Mouse (Mus musculus): ENCODE data around the gene Dynll1. TPM values are rescaled to one million over a fixed set of nuclear protein-coding genes. Genes with fewer than 3 reads are reported as not detected.

Dynll1 gene
- polyA plus RNA-seq, 1 experiment: 416 TPM

- H3K27me3 ChIP-seq (ENCODE audit: control insufficient read depth, insufficient read depth, low read length): no peaks in the 10 kb centered on the region
- DNase-seq: peak in 1 of 2 experiments; percentile 44
- H3K4me1 ChIP-seq (ENCODE audit: control insufficient read depth, insufficient read depth, low read length): peaks cover 7% of the 10 kb centered on the region; the same call in 1 of the 2 replicates
- no peak for TF ChIP-seq POLR2A (IDR thresholded peaks at IDR 0.05; ENCODE audit: borderline replicate concordance, insufficient read depth, low read length)
- TF ChIP-seq CTCF (IDR thresholded peaks at IDR 0.05; ENCODE audit: borderline replicate concordance, insufficient read depth, low read depth, low read length): no peak
- WGBS: under 1% methylated on average over 71 of the region's 77 CpGs
- peak overlapping the region; percentile 85 for H3K27ac ChIP-seq (ENCODE audit: insufficient read depth, low read length)
- peak overlapping the region; percentile 88 for H3K4me3 ChIP-seq (replicated peaks; ENCODE audit: insufficient read depth, low read depth, low read length)
Observed at GRCm38 (mm10) chr5:115271931-115272811, 28.6 kb downstream of the Dynll1 start.

- H3K4me1 ChIP-seq (ENCODE audit: control insufficient read depth, insufficient read depth, low read length): peaks cover 7% of the 10 kb centered on the region; the same call in 1 of the 2 replicates
- H3K27me3 ChIP-seq (ENCODE audit: control insufficient read depth, insufficient read depth, low read length): no peaks in the 10 kb centered on the region
- TF ChIP-seq CTCF (IDR thresholded peaks at IDR 0.05; ENCODE audit: borderline replicate concordance, insufficient read depth, low read depth, low read length): no peak
- TF ChIP-seq POLR2A (IDR thresholded peaks at IDR 0.05; ENCODE audit: borderline replicate concordance, insufficient read depth, low read length): no peak
- 84% methylated on average over 1 of the region's 1 CpGs for WGBS
- no peak overlapping the region for H3K4me3 ChIP-seq (replicated peaks; ENCODE audit: insufficient read depth, low read depth, low read length)
- H3K27ac ChIP-seq (ENCODE audit: insufficient read depth, low read length): no peak overlapping the region
- no peak for DNase-seq
Observed at GRCm38 (mm10) chr5:115269969-115270368, 30.8 kb downstream of the Dynll1 start.

GRCm38 (mm10) chr5:115268266-115268665, 32.5 kb downstream of the Dynll1 start:
- peaks cover 10% of the 10 kb centered on the region; the same call in 1 of the 2 replicates for H3K4me1 ChIP-seq (ENCODE audit: control insufficient read depth, insufficient read depth, low read length)
- 43% methylated on average over 3 of the region's 3 CpGs for WGBS
- TF ChIP-seq POLR2A (IDR thresholded peaks at IDR 0.05; ENCODE audit: borderline replicate concordance, insufficient read depth, low read length): no peak
- no peak for TF ChIP-seq CTCF (IDR thresholded peaks at IDR 0.05; ENCODE audit: borderline replicate concordance, insufficient read depth, low read depth, low read length)
- H3K27me3 ChIP-seq (ENCODE audit: control insufficient read depth, insufficient read depth, low read length): no peaks in the 10 kb centered on the region
- no peak for DNase-seq
- H3K27ac ChIP-seq (ENCODE audit: insufficient read depth, low read length): no peak overlapping the region
- no peak overlapping the region for H3K4me3 ChIP-seq (replicated peaks; ENCODE audit: insufficient read depth, low read depth, low read length)

- Histone ChIP-seq H3K4me3 (replicated peaks; ENCODE audit: insufficient read depth, low read depth, low read length) (no peak overlapping the region), H3K27ac (ENCODE audit: insufficient read depth, low read length) (no peak overlapping the region), H3K4me1 (ENCODE audit: control insufficient read depth, insufficient read depth, low read length) (peaks cover 10% of the 10 kb centered on the region; the same call in 1 of the 2 replicates), H3K27me3 (ENCODE audit: control insufficient read depth, insufficient read depth, low read length) (no peaks in the 10 kb centered on the region)
- no peak for TF ChIP-seq CTCF (IDR thresholded peaks at IDR 0.05; ENCODE audit: borderline replicate concordance, insufficient read depth, low read depth, low read length)
- no peak for DNase-seq
- 45% methylated on average over 3 of the region's 3 CpGs for WGBS
Observed at GRCm38 (mm10) chr5:115267469-115268045, 33.2 kb downstream of the Dynll1 start.

GRCm38 (mm10) chr5:115266787-115267468, 33.9 kb downstream of the Dynll1 start:
- no peak overlapping the region for H3K4me3 ChIP-seq (replicated peaks; ENCODE audit: insufficient read depth, low read depth, low read length)
- TF ChIP-seq POLR2A (IDR thresholded peaks at IDR 0.05; ENCODE audit: borderline replicate concordance, insufficient read depth, low read length) (no peak), CTCF (IDR thresholded peaks at IDR 0.05; ENCODE audit: borderline replicate concordance, insufficient read depth, low read depth, low read length) (no peak)
- no peak overlapping the region for H3K27ac ChIP-seq (ENCODE audit: insufficient read depth, low read length)
- H3K4me1 ChIP-seq (ENCODE audit: control insufficient read depth, insufficient read depth, low read length): peaks cover 10% of the 10 kb centered on the region; the same call in 1 of the 2 replicates
- H3K27me3 ChIP-seq (ENCODE audit: control insufficient read depth, insufficient read depth, low read length): no peaks in the 10 kb centered on the region
- DNase-seq: no peak
- 48% methylated on average over 8 of the region's 8 CpGs for WGBS

GRCm38 (mm10) chr5:115266340-115266739, 34.5 kb downstream of the Dynll1 start:
- no peak for DNase-seq
- no peak overlapping the region for H3K27ac ChIP-seq (ENCODE audit: insufficient read depth, low read length)
- WGBS: 25% methylated on average over 5 of the region's 5 CpGs
- no peak overlapping the region for H3K4me3 ChIP-seq (replicated peaks; ENCODE audit: insufficient read depth, low read depth, low read length)
- peaks cover 10% of the 10 kb centered on the region; the same call in 1 of the 2 replicates for H3K4me1 ChIP-seq (ENCODE audit: control insufficient read depth, insufficient read depth, low read length)
- H3K27me3 ChIP-seq (ENCODE audit: control insufficient read depth, insufficient read depth, low read length): no peaks in the 10 kb centered on the region
- TF ChIP-seq POLR2A (IDR thresholded peaks at IDR 0.05; ENCODE audit: borderline replicate concordance, insufficient read depth, low read length) (no peak), CTCF (IDR thresholded peaks at IDR 0.05; ENCODE audit: borderline replicate concordance, insufficient read depth, low read depth, low read length) (no peak)

- peaks cover 3% of the 10 kb centered on the region; the same call in 1 of the 2 replicates for H3K4me1 ChIP-seq (ENCODE audit: control insufficient read depth, insufficient read depth, low read length)
- no peak for DNase-seq
- no peak overlapping the region for H3K4me3 ChIP-seq (replicated peaks; ENCODE audit: insufficient read depth, low read depth, low read length)
- TF ChIP-seq CTCF (IDR thresholded peaks at IDR 0.05; ENCODE audit: borderline replicate concordance, insufficient read depth, low read depth, low read length) (no peak), POLR2A (IDR thresholded peaks at IDR 0.05; ENCODE audit: borderline replicate concordance, insufficient read depth, low read length) (no peak)
- 77% methylated on average over 14 of the region's 14 CpGs for WGBS
- no peaks in the 10 kb centered on the region for H3K27me3 ChIP-seq (ENCODE audit: control insufficient read depth, insufficient read depth, low read length)
- H3K27ac ChIP-seq (ENCODE audit: insufficient read depth, low read length): no peak overlapping the region
Observed at GRCm38 (mm10) chr5:115262502-115263291, 38.1 kb downstream of the Dynll1 start.

Data from cerebellum, adult 2 months (tissue).